Mouse (Mus musculus): ENCODE results near the gene Rab30. TPM values are rescaled to one million over a fixed set of nuclear protein-coding genes. Genes with fewer than 3 reads are reported as not detected.

The Rab30 gene
- polyA plus RNA-seq, 1 experiment from 2014 or later: 7.4 TPM

DNA sequence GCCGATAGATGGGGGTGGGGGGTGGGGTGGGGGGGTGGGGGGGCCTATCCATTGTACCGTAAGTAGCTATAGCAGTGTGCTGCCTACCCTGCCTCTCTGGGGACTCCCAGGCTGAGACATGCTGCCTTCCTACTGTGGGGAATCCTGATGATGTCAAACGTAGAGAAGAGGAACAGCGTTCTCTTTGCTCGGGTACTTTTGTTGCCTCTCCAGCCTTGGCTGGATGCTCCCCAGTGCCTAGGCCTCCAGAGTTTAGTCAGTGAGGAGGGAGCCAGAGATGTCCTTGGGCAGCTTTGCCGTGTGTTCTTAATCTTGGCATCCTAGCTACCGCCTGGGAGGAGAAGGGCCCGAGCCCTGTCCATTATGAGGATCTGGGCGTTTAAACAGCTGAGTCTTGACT lies 41.1 kb downstream of the Rab30 start:
- H3K27me3 ChIP-seq (ENCODE audit: insufficient read depth, low read length): no peaks in the 10 kb centered on the region
- no peak overlapping the region for H3K9ac ChIP-seq (replicated peaks; ENCODE audit: low read length)
- WGBS: 77% methylated on average over 9 of the region's 9 CpGs
- no peaks in the 10 kb centered on the region; the same call in 1 of the 2 replicates for H3K9me3 ChIP-seq (ENCODE audit: low read length)
- no peak for ATAC-seq (ENCODE audit: low FRiP score, low TSS enrichment)
- no peak overlapping the region for H3K27ac ChIP-seq (ENCODE audit: low read length)
- no peaks in the 10 kb centered on the region for H3K36me3 ChIP-seq (ENCODE audit: insufficient read depth, low read length)
- no peak overlapping the region for H3K4me2 ChIP-seq (replicated peaks; ENCODE audit: low read depth, low read length)
- no peak overlapping the region for H3K4me3 ChIP-seq (ENCODE audit: low read length)
- H3K4me1 ChIP-seq (ENCODE audit: insufficient read depth, low read length): peaks cover 15% of the 10 kb centered on the region; the same call in 1 of the 2 replicates

DNA sequence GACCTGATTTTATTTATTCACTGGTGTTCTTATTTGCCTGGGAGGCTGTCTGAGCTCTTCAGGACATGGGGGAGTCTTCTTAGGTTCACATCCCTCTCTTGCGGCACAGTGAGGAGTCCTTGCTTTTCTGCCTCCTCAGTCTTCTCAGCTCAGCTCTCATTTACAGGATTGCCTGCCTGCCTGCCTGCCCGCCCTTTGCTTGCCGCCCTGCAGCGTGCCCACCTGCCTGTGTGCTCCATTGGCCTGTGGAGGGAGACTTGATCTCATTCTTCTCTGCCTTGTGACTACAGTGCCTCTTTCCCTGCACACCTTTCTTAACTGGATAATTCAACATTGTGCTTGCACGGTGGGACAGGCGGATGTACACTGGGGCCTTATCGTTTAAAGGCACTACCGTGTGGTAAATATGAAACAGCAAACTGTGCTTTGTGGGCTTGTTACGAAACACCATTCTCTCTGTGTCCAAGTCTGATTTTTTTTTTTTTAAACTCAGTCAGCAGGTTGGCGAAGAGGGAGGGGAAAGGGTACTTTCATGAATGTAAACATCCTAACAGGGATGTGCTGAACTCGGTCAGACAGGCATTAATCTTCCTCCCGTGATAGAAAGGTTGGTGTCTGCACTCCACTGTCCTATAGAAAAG lies 41.9 kb downstream of the Rab30 start:
- WGBS: 65% methylated on average over 12 of the region's 12 CpGs
- no peak overlapping the region for H3K9ac ChIP-seq (replicated peaks; ENCODE audit: low read length)
- no peaks in the 10 kb centered on the region for H3K36me3 ChIP-seq (ENCODE audit: insufficient read depth, low read length)
- H3K27me3 ChIP-seq (ENCODE audit: insufficient read depth, low read length): no peaks in the 10 kb centered on the region
- no peak overlapping the region for H3K4me3 ChIP-seq (ENCODE audit: low read length)
- H3K4me1 ChIP-seq (ENCODE audit: insufficient read depth, low read length): peaks cover 9% of the 10 kb centered on the region; the same call in 1 of the 2 replicates
- no peaks in the 10 kb centered on the region; the same call in 1 of the 2 replicates for H3K9me3 ChIP-seq (ENCODE audit: low read length)
- no peak overlapping the region for H3K27ac ChIP-seq (ENCODE audit: low read length)
- H3K4me2 ChIP-seq (replicated peaks; ENCODE audit: low read depth, low read length): no peak overlapping the region
- peak; percentile 44 for ATAC-seq (ENCODE audit: low FRiP score, low TSS enrichment)

- WGBS: 80% methylated on average over 11 of the region's 11 CpGs
- Histone ChIP-seq H3K4me1 (ENCODE audit: insufficient read depth, low read length) (peaks cover 8% of the 10 kb centered on the region; the same call in 1 of the 2 replicates), H3K27me3 (ENCODE audit: insufficient read depth, low read length) (no peaks in the 10 kb centered on the region), H3K9ac (replicated peaks; ENCODE audit: low read length) (no peak overlapping the region), H3K27ac (ENCODE audit: low read length) (no peak overlapping the region), H3K9me3 (ENCODE audit: low read length) (no peaks in the 10 kb centered on the region; the same call in 1 of the 2 replicates), H3K4me3 (ENCODE audit: low read length) (no peak overlapping the region), H3K4me2 (replicated peaks; ENCODE audit: low read depth, low read length) (no peak overlapping the region), H3K36me3 (ENCODE audit: insufficient read depth, low read length) (no peaks in the 10 kb centered on the region)
- ATAC-seq (ENCODE audit: low FRiP score, low TSS enrichment): no peak; the same call in 1 of the 2 replicates
Measured at GRCm38 (mm10) chr7:92783914-92784313, 42.5 kb downstream of the Rab30 start.

DNA sequence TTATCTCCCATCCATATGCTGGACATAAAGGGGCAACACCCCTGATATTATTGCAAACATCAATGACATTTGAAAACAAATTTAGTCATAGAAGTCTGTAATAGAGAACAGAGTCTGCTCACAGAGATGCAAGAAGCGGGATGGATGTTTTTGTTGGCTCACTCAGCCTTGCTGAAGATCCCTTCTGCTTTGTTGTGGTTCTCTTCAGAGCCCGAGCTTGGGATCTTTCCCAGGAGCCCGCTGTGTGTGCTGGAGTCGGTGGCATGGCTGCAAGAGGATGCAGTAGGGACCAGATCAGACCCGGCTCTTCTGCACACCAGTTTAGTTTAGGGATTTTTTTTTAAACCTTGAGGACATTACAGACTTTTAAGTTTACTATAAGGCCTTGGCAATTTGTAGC lies 54.3 kb downstream of the Rab30 start:
- H3K9ac ChIP-seq (replicated peaks; ENCODE audit: low read length): no peak overlapping the region
- H3K27me3 ChIP-seq (ENCODE audit: insufficient read depth, low read length): no peaks in the 10 kb centered on the region
- H3K4me3 ChIP-seq (ENCODE audit: low read length): no peak overlapping the region
- no peaks in the 10 kb centered on the region for H3K9me3 ChIP-seq (ENCODE audit: low read length)
- H3K4me2 ChIP-seq (replicated peaks; ENCODE audit: low read depth, low read length): no peak overlapping the region
- no peaks in the 10 kb centered on the region for H3K36me3 ChIP-seq (ENCODE audit: insufficient read depth, low read length)
- ATAC-seq (ENCODE audit: low FRiP score, low TSS enrichment): no peak
- 65% methylated on average over 5 of the region's 5 CpGs for WGBS
- no peak overlapping the region for H3K27ac ChIP-seq (ENCODE audit: low read length)
- peaks cover 9% of the 10 kb centered on the region; the same call in 1 of the 2 replicates for H3K4me1 ChIP-seq (ENCODE audit: insufficient read depth, low read length)

GRCm38 (mm10) chr7:92796813-92797212 lies 55.4 kb downstream of the Rab30 start:
- Histone ChIP-seq H3K9ac (replicated peaks; ENCODE audit: low read length) (no peak overlapping the region), H3K9me3 (ENCODE audit: low read length) (no peaks in the 10 kb centered on the region), H3K27ac (ENCODE audit: low read length) (no peak overlapping the region), H3K4me2 (replicated peaks; ENCODE audit: low read depth, low read length) (no peak overlapping the region), H3K4me1 (ENCODE audit: insufficient read depth, low read length) (peaks cover 9% of the 10 kb centered on the region; the same call in 1 of the 2 replicates), H3K36me3 (ENCODE audit: insufficient read depth, low read length) (no peaks in the 10 kb centered on the region), H3K27me3 (ENCODE audit: insufficient read depth, low read length) (no peaks in the 10 kb centered on the region), H3K4me3 (ENCODE audit: low read length) (no peak overlapping the region)
- ATAC-seq (ENCODE audit: low FRiP score, low TSS enrichment): no peak
- 67% methylated on average over 8 of the region's 8 CpGs for WGBS

DNA sequence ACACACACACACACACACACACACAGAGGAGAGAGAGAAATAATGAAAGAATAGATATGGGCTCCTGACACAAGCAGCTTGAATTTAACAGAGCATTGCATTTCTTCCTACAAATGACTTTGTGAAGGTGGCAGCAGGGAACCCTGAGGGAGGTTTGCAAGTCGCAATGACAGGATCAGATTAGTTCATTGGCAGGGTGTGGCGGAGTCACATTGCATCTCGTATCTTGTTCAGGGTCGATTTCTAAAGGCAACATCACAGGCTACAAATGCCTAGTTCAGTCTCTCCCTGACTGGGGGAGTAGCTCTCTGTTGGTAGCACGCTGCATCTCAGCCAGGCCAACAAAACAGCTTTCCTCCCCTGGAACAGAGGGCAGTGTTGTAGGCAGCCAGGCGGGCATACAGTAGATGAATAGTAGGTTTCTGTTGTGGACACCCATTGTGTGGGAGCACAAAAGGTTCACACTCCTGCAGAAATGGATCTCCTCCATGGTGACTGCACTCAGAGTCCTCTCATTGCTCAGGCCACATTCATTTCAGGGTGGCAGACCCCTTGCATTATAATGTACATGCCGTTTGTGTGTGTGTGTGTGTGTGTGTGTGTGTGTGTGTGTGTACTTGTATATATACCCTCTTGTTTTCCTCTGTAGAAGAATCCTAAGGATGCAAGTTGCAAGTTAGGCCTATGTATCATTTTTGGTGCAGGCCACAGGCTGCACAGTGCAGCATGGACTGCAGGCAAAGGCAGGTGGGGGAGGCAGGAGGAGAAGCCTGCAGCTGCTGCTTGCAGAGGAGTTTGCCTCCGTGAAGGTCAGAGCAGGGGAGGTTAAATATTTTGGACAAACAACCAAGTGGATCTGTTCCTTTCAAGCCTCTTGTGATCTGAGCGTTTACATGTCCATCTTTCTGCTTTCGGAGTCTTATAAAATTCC lies 58.5 kb downstream of the Rab30 start:
- H3K36me3 ChIP-seq (ENCODE audit: insufficient read depth, low read length): no peaks in the 10 kb centered on the region
- peaks cover 9% of the 10 kb centered on the region; the same call in 1 of the 2 replicates for H3K4me1 ChIP-seq (ENCODE audit: insufficient read depth, low read length)
- H3K27me3 ChIP-seq (ENCODE audit: insufficient read depth, low read length): no peaks in the 10 kb centered on the region
- H3K4me3 ChIP-seq (ENCODE audit: low read length): no peak overlapping the region
- H3K9ac ChIP-seq (replicated peaks; ENCODE audit: low read length): no peak overlapping the region
- H3K27ac ChIP-seq (ENCODE audit: low read length): no peak overlapping the region
- WGBS: 49% methylated on average over 10 of the region's 10 CpGs
- H3K4me2 ChIP-seq (replicated peaks; ENCODE audit: low read depth, low read length): no peak overlapping the region
- H3K9me3 ChIP-seq (ENCODE audit: low read length): no peaks in the 10 kb centered on the region
- ATAC-seq (ENCODE audit: low FRiP score, low TSS enrichment): peak; percentile 66

- H3K36me3 ChIP-seq (ENCODE audit: insufficient read depth, low read length): no peaks in the 10 kb centered on the region
- H3K27ac ChIP-seq (ENCODE audit: low read length): no peak overlapping the region
- no peaks in the 10 kb centered on the region for H3K9me3 ChIP-seq (ENCODE audit: low read length)
- peaks cover 9% of the 10 kb centered on the region; the same call in 1 of the 2 replicates for H3K4me1 ChIP-seq (ENCODE audit: insufficient read depth, low read length)
- H3K4me3 ChIP-seq (ENCODE audit: low read length): no peak overlapping the region
- no peak for ATAC-seq (ENCODE audit: low FRiP score, low TSS enrichment)
- WGBS: 82% methylated on average over 4 of the region's 4 CpGs
- no peak overlapping the region for H3K9ac ChIP-seq (replicated peaks; ENCODE audit: low read length)
- no peaks in the 10 kb centered on the region for H3K27me3 ChIP-seq (ENCODE audit: insufficient read depth, low read length)
- no peak overlapping the region for H3K4me2 ChIP-seq (replicated peaks; ENCODE audit: low read depth, low read length)
Measured at GRCm38 (mm10) chr7:92802158-92802557, 60.8 kb downstream of the Rab30 start.

GRCm38 (mm10) chr7:92803191-92803590 lies 61.8 kb downstream of the Rab30 start:
- ATAC-seq (ENCODE audit: low FRiP score, low TSS enrichment): no peak
- no peak overlapping the region for H3K27ac ChIP-seq (ENCODE audit: low read length)
- no peak overlapping the region for H3K4me3 ChIP-seq (ENCODE audit: low read length)
- H3K27me3 ChIP-seq (ENCODE audit: insufficient read depth, low read length): no peaks in the 10 kb centered on the region
- no peak overlapping the region for H3K9ac ChIP-seq (replicated peaks; ENCODE audit: low read length)
- 48% methylated on average over 1 of the region's 1 CpGs for WGBS
- H3K9me3 ChIP-seq (ENCODE audit: low read length): no peaks in the 10 kb centered on the region
- peaks cover 9% of the 10 kb centered on the region; the same call in 1 of the 2 replicates for H3K4me1 ChIP-seq (ENCODE audit: insufficient read depth, low read length)
- H3K36me3 ChIP-seq (ENCODE audit: insufficient read depth, low read length): no peaks in the 10 kb centered on the region
- H3K4me2 ChIP-seq (replicated peaks; ENCODE audit: low read depth, low read length): no peak overlapping the region

- Histone ChIP-seq H3K27me3 (ENCODE audit: insufficient read depth, low read length) (no peaks in the 10 kb centered on the region), H3K36me3 (ENCODE audit: insufficient read depth, low read length) (no peaks in the 10 kb centered on the region), H3K4me1 (ENCODE audit: insufficient read depth, low read length) (peaks cover 2% of the 10 kb centered on the region; the same call in 1 of the 2 replicates), H3K9me3 (ENCODE audit: low read length) (no peaks in the 10 kb centered on the region), H3K4me2 (replicated peaks; ENCODE audit: low read depth, low read length) (no peak overlapping the region), H3K27ac (ENCODE audit: low read length) (no peak overlapping the region), H3K4me3 (ENCODE audit: low read length) (no peak overlapping the region), H3K9ac (replicated peaks; ENCODE audit: low read length) (no peak overlapping the region)
- 85% methylated on average over 9 of the region's 9 CpGs for WGBS
- no peak for ATAC-seq (ENCODE audit: low FRiP score, low TSS enrichment)
Measured at GRCm38 (mm10) chr7:92804919-92805668, 63.7 kb downstream of the Rab30 start.

Measured in kidney, embryonic 16.5 days (tissue).